Mouse (Mus musculus) kidney, adult 9 months (tissue): Measurements from ENCODE around the gene Cdc14b.

Source experiments
- DNase-seq: peaks from one replicate; pipeline ENCODE4 v3.0.0; 2022

Gene Cdc14b

DNA sequence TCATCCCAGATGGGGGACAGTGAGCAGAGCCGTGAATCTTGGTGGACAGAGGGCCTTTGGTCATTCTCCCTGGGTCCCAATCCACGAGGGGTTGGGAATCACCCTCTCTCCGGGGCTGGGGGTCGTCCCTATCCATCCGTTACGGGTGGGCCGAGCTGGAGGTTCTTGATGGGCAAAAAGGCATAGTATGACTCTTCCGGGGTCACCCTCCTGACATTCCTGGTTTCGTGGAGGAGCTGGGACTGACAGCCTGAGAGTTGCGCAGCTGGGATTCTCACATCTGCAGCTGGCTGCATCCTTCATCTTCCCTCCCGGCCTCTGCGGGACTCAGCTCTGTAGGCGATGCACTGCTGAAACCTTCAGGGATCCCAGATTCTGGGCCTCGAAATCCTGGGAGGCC lies 112.5 kb downstream of the Cdc14b start:
- no peak for DNase-seq

DNA sequence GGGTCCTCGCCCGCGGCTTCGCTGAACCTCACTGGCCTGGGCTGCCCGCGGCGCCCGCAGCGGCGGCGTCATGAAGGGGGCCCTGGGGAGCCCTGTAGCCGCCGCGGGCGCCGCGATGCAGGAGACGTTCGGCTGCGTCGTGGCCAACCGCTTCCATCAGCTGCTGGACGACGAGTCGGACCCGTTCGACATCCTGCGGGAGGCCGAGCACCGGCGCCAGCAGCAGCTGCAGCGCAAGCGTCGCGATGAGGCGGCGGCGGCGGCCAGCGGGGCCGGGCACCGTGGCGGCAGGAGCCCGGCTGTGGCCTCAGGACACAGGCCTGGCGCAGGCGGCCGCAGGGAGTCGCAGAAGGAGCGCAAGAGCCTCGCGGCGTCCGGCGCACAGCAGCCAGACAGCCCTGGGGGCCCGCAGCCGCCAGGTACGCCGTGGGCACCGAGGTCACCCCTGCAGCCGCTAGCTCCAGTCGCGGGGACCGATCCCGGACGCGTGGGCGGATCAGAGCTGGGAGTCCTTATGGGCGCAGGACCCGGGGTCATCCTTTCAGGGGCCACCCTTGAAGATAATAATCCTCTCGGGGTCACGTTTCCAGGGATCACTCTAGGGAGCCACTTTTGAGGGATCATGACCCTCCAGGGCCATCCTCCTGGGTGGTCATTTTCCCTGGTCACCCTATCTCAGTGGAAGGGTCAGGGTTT lies 113.0 kb downstream of the Cdc14b start:
- DNase-seq = no peak

DNA sequence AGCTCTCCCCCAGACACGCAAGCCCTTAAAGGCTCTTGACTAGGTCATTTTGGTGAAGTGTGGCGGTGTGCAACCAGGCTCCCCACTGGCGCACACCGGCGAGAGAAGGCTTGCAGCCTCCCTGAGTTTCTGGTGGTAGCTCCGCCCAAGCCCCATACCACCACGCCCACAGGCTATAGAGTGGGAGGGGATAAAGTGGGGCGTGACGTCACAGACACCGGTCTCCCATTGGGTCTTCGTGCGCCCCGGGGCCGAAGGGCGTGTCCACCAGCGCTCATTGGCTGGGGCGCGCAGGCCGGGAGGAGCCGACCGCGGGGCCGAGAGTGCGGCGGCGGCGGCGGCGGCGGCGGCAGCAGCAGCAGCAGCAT lies 113.6 kb downstream of the Cdc14b start, which contains the start of gene Habp4:
TSS of gene Habp4 (plus strand) at position 277 of the 368 bp plus-strand sequence.
- DNase-seq = peak; percentile 99

DNA sequence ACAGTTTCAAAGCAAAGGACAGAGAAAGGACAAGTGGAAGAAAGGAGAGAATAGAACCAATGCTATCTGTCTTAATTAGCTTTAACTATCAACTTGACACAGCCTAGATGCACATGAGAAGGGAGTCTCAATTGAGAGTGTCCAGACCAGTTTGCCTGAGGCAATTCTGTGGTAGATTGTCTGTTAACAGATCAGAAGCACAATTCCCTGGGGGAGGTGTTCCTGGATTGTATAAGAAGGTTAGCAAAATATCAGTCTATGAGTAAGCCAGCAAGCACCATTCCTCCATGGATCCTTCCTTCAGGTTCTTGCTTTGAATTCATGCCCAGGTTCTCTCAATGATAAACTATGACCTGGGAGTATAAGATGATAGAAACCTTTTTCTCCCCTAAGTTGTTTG lies 118.1 kb downstream of the Cdc14b start:
- DNase-seq = no peak

DNA sequence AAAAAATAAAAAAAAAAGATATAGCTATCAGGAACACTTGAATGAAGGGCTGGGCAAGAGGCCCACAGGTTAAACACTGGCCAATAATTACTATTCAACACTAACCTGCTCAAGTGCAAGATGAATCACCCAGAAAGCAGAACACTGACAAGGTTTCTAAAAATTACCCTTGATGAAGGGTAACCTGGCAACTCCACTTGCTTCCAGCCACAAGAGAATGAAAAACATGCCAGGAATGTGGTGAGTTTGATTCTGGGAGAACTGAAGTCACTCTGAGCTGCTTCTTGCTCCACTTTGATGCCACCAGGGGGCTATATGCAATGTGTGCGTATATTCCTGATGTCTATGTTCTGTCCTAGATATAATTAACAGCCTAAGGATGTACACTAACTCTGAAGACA lies 119.9 kb downstream of the Cdc14b start:
- DNase-seq = peak; percentile 88

DNA sequence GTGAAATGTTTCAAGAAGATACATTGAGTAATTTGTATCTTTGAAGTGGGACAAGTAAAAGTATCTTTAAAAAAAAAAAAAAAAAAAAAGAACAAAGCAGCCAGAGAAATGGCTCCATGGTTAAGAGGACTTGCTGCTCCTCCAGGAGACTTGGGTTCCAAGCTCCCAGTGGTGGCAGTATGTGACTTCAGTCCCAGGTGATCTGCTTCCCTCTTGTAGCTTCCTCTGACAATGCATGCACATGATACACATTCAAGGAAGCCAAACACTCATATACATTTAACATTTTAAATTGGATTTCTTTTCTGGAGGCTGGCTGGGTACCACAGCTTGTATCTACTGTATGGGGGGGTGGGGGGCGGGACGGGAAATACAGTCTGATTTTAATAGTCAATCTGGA lies 120.4 kb downstream of the Cdc14b start:
- no peak for DNase-seq

DNA sequence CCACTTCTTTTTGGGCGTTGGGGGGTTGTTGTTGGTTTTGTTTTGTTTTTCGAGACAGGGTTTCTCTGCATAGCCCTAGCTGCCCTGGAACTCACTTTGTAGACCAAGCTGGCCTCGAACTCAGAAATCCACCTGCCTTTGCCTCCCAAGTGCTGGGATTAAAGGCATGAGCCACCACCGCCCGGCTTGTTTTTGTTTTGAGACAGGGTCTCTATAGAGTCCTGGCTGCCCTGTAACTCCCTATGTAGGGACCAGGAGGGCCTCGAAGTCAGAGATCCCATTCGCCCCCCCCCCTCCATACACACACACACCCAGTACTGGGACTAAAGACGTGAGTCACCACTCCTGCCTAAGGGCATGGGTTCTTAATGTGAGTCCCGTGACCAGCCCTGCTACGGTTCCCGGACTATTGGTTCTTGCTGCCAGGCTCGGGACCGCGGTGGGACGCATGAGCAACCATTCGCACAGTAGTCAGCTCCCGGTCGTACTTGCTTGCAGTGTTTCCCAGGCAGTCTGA lies 121.3 kb downstream of the Cdc14b start:
- peak; percentile 89 for DNase-seq

DNA sequence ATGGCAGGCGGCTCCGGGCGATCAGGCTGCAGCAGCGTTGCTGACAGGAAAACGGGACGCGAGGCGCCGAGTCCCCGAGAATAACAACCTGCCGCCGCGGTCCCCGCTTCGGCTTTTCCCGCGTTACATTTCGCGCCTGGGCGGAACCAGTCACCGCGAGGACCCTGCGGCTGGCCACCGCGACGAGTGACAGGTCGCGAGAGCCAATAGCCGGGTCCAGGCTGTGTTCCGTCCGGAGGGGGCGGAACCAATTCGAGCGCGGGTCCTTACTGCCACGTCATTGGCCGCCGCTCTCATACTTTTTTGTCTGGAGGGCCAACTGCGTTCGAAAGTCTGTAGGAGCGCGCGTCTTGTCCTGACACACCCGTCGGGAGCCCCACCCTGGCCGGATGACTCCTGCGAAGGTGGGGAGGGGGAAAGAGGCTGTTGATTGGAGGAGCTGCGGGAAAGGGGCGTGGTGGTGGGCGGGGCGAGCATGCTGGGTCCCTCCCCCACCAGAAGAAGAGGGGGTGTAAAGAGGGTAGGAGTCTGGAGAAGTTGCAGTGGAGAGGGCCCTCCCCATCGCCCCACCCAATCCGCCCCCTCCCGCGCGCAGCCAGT lies 121.9 kb downstream of the Cdc14b start, which contains the start of gene Zfp367:
TSS of gene Zfp367 (minus strand) at position 120 of the 600 bp plus-strand sequence.
- peak; percentile 99 for DNase-seq

DNA sequence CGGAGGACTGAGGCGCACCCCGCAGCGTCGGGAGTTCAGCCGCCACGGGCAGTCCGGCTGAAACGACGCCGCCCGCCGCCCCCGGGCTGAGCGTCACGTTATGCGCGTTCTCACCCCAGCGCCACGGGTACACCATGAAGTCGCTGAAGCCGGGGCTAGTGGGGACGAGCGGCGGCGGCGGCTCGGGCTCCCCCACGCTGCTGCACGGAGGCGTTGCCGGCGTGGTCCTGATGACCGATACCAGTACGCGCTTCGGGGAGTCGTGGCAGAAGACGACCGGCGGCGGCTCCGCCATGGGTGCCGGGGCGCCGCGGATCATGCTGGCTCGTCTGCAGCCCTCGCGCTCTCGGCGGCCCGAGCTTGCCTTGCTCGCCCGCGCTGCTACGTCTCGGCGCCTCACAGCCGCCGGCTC lies 122.4 kb downstream of the Cdc14b start:
- no peak for DNase-seq

DNA sequence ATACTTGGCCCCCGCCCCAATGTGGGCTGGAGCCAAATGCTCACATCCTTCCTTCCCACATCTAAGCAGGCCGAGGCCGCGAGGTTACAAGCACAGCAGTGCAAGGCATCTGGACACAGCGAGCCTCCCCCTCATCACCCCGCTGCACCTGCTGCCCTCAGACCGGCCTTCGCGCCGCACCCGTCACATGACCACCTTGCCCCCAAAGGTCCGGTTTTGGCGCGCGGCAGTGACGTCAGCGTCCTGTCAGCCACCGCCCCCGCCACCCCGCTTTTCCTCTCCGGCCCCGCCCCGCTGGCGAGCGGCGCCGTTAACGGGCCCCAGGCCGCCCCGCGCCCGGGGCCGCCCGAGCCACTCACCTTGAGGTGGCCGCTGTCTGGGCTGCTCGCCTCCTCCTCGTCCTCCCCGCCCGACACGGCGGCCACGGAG lies 122.8 kb downstream of the Cdc14b start:
- peak; percentile 87 for DNase-seq

DNA sequence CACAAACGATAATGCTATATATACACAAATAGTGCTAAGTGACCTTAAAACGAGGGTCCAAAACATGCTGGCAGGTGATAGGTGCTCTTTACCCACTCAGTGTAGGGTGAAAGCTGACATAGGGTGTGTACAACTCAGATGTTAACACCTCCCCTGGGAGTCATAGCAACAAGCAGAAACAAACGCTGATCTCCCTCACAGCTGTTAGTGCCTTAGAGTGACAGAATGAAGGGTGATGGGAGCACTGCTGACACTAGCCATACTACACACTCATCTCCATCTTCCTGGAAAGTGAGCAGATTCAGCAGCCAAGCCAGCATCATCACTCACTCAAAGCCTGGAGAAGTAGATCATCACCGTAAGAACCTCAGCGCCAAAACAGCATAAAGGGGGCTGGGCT lies 125.0 kb downstream of the Cdc14b start:
- DNase-seq = no peak
